Mouse (Mus musculus) midbrain, postnatal 0 days (tissue): ENCODE data around the gene Tnfaip2. TPM values are rescaled to one million over a fixed set of nuclear protein-coding genes. Genes with fewer than 3 reads are reported as not detected.

Experiments used
- ATAC-seq: fragments of 200-750 bp; cut with Nextera tagmentation; 2 replicates; pipeline ENCODE4 v1.8.0; 2017; ENCODE audit warnings: moderate number of reproducible peaks, mild to moderate bottlenecking, moderate TSS enrichment, moderate library complexity; ENCODE audit not compliant: low FRiP score
- DNase-seq: peaks from one replicate; pipeline ENCODE4 v3.0.0-alpha.2; 2015; ENCODE audit warnings: low spot score
- H3K27ac ChIP-seq: fragments of 300-500 bp; sonication (generic); 2 replicates; pipeline ENCODE4 v1.5.1; 2014; ENCODE audit warnings: low read depth, mild to moderate bottlenecking, low read length, mixed read lengths
- H3K27me3 ChIP-seq: fragments of 300-500 bp; sonication (generic); 2 replicates; pipeline ENCODE4 v1.6.1; 2014; ENCODE audit warnings: low read length, control low read depth, mixed read lengths; ENCODE audit not compliant: insufficient read depth
- H3K36me3 ChIP-seq: fragments of 300-500 bp; sonication (generic); 2 replicates; pipeline ENCODE4 v1.6.1; 2014; ENCODE audit warnings: low read length, control low read depth, mixed read lengths; ENCODE audit not compliant: insufficient read depth
- H3K4me1 ChIP-seq: fragments of 300-500 bp; sonication (generic); 2 replicates; pipeline ENCODE4 v1.6.1; 2014; ENCODE audit warnings: mild to moderate bottlenecking, control low read depth, antibody characterized with exemption, low read length, mixed read lengths; ENCODE audit not compliant: insufficient read depth
- H3K4me2 ChIP-seq: fragments of 300-500 bp; sonication (generic); 2 replicates; pipeline ENCODE4 v1.6.1; 2014; ENCODE audit warnings: low read depth, mild to moderate bottlenecking, low read length, mixed read lengths; ENCODE audit not compliant: poor library complexity, severe bottlenecking
- H3K4me3 ChIP-seq: fragments of 300-500 bp; sonication (generic); 2 replicates; pipeline ENCODE4 v1.5.1; 2014; ENCODE audit warnings: low read depth, mild to moderate bottlenecking, low read length, moderate library complexity
- H3K9ac ChIP-seq: fragments of 300-500 bp; sonication (generic); replicated peaks from 2 replicates; pipeline ENCODE4 v1.6.1; 2014; ENCODE audit warnings: mild to moderate bottlenecking, low read length, moderate library complexity, mixed read lengths; ENCODE audit not compliant: poor library complexity, severe bottlenecking
- H3K9me3 ChIP-seq: fragments of 300-500 bp; sonication (generic); 2 replicates; pipeline ENCODE4 v1.6.1; 2016; ENCODE audit warnings: low read length, control low read depth
- CTCF ChIP-seq: IDR thresholded peaks from 2 replicates; pipeline ENCODE4 v1.5.1; 2016; ENCODE audit warnings: antibody characterized with exemption, mild to moderate bottlenecking
- WGBS: fragments of 180-500 bp; shearing (Covaris S2); extraction: QIAGEN DNeasy Blood & Tissue Kit; methylation state at CpG from one replicate; pipeline ENCODE4 v1.1.7; 2014; 5-methylcytosine and 5-hydroxymethylcytosine counted together
- polyA plus RNA-seq: library from polyadenylated mRNA; unstranded; fragments of >200 nt; fragmentation: Nextera tagmentation; extraction: Ambion mirVana; gene quantifications from 2 replicates; pipeline ENCODE4 v1.2.1, GENCODE M21; 2015
- total RNA-seq: library from RNA; depleted of rRNA; stranded (reverse); fragments of >200 nt; gene quantifications from 2 replicates; pipeline ENCODE4 v1.2.3, GENCODE M21; 2014

Tnfaip2 gene
- total and polyA plus RNA-seq, 2 experiments from 2014 or later: 0.38 to 1.5 TPM

- Histone ChIP-seq H3K27ac (no peak overlapping the region), H3K36me3 (no peaks in the 10 kb centered on the region), H3K9me3 (no peaks in the 10 kb centered on the region), H3K9ac (no peak overlapping the region), H3K4me1 (no peaks in the 10 kb centered on the region), H3K27me3 (no peaks in the 10 kb centered on the region), H3K4me2 (no peak overlapping the region), H3K4me3 (no peak overlapping the region)
- no peak; the same call in 1 of the 2 replicates for ATAC-seq
- WGBS: 58% methylated on average over 8 of the region's 8 CpGs
- peak; percentile 38 for TF ChIP-seq CTCF
- peak; percentile 64 for DNase-seq
Observed at GRCm38 (mm10) chr12:111474893-111475643, 32.8 kb downstream of the Tnfaip2 start.

GRCm38 (mm10) chr12:111478924-111479323, 36.7 kb downstream of the Tnfaip2 start:
- no peak overlapping the region for H3K4me2 ChIP-seq
- no peaks in the 10 kb centered on the region for H3K4me1 ChIP-seq
- H3K4me3 ChIP-seq: no peak overlapping the region
- DNase-seq (no peak), ATAC-seq (no peak)
- no peaks in the 10 kb centered on the region for H3K9me3 ChIP-seq
- whole genome bisulfite sequencing: 65% methylated on average over 5 of the region's 5 CpGs
- H3K36me3 ChIP-seq: no peaks in the 10 kb centered on the region
- H3K9ac ChIP-seq: no peak overlapping the region
- TF ChIP-seq CTCF: no peak
- H3K27ac ChIP-seq: no peak overlapping the region
- H3K27me3 ChIP-seq: peaks cover 4% of the 10 kb centered on the region; the same call in 1 of the 2 replicates

- H3K4me3 ChIP-seq: no peak overlapping the region
- H3K27ac ChIP-seq: no peak overlapping the region
- H3K4me2 ChIP-seq: no peak overlapping the region
- 77% methylated on average over 2 of the region's 2 CpGs for WGBS
- no peak for DNase-seq
- ATAC-seq: no peak
- peak; percentile 74 for TF ChIP-seq CTCF
- H3K9ac ChIP-seq: no peak overlapping the region
- H3K27me3 ChIP-seq: peaks cover 13% of the 10 kb centered on the region
- no peaks in the 10 kb centered on the region for H3K9me3 ChIP-seq
- H3K4me1 ChIP-seq: no peaks in the 10 kb centered on the region
- H3K36me3 ChIP-seq: no peaks in the 10 kb centered on the region
Observed at GRCm38 (mm10) chr12:111479917-111480316, 37.6 kb downstream of the Tnfaip2 start.

GRCm38 (mm10) chr12:111485046-111485651, 42.9 kb downstream of the Tnfaip2 start:
- H3K4me2 ChIP-seq: peak overlapping the region; percentile 49
- H3K4me1 ChIP-seq: no peaks in the 10 kb centered on the region
- TF ChIP-seq CTCF: no peak
- DNase-seq: no peak
- no peak overlapping the region; the same call in 1 of the 2 replicates for H3K9ac ChIP-seq
- under 1% methylated on average over 61 of the region's 63 CpGs for WGBS
- H3K27me3 ChIP-seq: peaks cover 31% of the 10 kb centered on the region
- peak overlapping the region; percentile 27 for H3K4me3 ChIP-seq
- ATAC-seq: no peak
- H3K27ac ChIP-seq: no peak overlapping the region; the same call in 1 of the 2 replicates
- no peaks in the 10 kb centered on the region for H3K9me3 ChIP-seq
- H3K36me3 ChIP-seq: no peaks in the 10 kb centered on the region

GRCm38 (mm10) chr12:111485652-111486306, 43.5 kb downstream of the Tnfaip2 start, which contains the start of gene Gm266:
TSS of gene Gm266 (minus strand) at chr12:111485823.
- no peak for TF ChIP-seq CTCF
- peak within 1 kb of the TSS; percentile 49 for H3K4me2 ChIP-seq
- H3K27me3 ChIP-seq: peaks cover 31% of the 10 kb centered on the region
- no peaks in the 10 kb centered on the region for H3K4me1 ChIP-seq
- WGBS: under 1% methylated on average over 50 of the region's 58 CpGs
- no peak within 1 kb of the TSS; the same call in 1 of the 2 replicates for H3K27ac ChIP-seq
- H3K9me3 ChIP-seq: no peaks in the 10 kb centered on the region
- no peak within 1 kb of the TSS; the same call in 1 of the 2 replicates for H3K9ac ChIP-seq
- DNase-seq (no peak), ATAC-seq (0 out of 2 replicates have a peak, but pooled peaks have one; percentile 16)
- no peaks in the 10 kb centered on the region for H3K36me3 ChIP-seq
- peak within 1 kb of the TSS; percentile 27 for H3K4me3 ChIP-seq
